Mouse (Mus musculus): ENCODE measurements around the gene Ptprn2.

Ptprn2 gene

DNA sequence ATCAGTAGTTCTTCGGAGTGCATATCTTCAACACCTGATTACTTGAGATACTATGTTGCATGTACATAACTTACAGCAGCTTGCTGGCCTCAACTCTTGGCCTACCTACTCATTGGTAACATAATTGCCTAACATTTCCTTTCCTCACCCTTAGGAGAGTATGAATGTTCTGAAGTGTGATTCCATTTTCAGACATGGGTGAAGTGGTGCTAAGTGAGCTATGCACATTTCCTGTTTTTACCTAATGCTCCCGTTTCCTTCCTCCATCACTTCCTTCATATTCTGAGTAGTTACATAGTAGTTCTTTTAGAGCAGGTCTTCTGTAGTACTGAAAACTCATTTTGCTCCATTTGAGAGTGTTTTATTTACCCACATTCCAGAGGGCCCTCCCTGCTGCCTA lies 334.3 kb downstream of the Ptprn2 start:
- WGBS: 82% methylated on average over 2 of the region's 2 CpGs

- WGBS: 81% methylated on average over 3 of the region's 3 CpGs
Observed at GRCm38 (mm10) chr12:116823341-116823740, 337.8 kb downstream of the Ptprn2 start.

DNA sequence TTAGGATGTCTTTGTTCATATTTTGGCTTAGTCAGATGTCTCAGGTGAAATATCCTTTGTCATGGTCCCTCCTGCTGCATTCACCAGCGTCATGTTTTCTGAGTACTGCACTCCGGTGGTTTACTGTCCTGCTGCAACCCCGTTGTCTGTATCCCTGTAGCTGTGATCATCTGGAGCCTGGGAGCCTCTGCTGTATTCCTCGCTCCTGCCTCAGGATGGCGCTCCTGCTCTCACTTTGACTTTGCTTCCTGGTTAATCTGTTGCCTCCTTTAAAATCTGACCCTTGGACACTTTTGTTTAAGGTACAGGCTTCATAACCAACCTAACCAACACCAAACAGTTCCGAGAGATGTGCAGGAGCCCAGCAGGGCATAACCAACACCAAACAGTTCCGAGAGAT lies 342.2 kb downstream of the Ptprn2 start:
- 50% methylated on average over 7 of the region's 7 CpGs for whole genome bisulfite sequencing

- WGBS: 73% methylated on average over 3 of the region's 3 CpGs
Observed at GRCm38 (mm10) chr12:116838611-116839192, 353.2 kb downstream of the Ptprn2 start.

DNA sequence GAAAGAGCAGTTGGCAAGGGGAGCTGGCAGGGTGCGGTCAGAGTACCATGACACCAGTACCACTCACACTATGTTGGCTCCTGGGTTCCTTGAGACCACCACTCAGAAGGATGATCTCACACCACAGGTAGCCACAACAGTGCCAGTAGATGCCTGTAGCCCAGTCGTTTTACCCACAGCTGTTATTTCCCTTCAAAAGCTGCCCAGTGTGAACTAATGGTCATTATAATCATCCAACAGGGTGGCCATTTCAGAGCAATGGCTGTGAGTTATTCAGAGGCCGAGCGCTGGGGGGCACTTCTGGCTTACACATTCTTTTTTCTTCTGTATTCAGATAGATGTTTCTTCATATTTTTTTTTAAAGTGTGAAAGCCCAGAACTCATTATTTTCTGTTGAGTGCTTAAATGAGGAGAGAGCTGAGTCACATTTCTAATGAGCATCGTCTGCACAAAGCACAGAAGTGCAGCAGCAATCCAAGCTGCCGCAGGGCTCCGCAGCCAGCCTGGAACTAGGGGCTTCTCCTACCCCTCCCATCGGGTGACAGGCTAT lies 357.3 kb downstream of the Ptprn2 start:
- WGBS: 37% methylated on average over 8 of the region's 8 CpGs

GRCm38 (mm10) chr12:116847021-116847420 lies 361.5 kb downstream of the Ptprn2 start:
- 67% methylated on average over 4 of the region's 4 CpGs for WGBS

GRCm38 (mm10) chr12:116856307-116856706 lies 370.8 kb downstream of the Ptprn2 start:
- 49% methylated on average over 7 of the region's 7 CpGs for WGBS

DNA sequence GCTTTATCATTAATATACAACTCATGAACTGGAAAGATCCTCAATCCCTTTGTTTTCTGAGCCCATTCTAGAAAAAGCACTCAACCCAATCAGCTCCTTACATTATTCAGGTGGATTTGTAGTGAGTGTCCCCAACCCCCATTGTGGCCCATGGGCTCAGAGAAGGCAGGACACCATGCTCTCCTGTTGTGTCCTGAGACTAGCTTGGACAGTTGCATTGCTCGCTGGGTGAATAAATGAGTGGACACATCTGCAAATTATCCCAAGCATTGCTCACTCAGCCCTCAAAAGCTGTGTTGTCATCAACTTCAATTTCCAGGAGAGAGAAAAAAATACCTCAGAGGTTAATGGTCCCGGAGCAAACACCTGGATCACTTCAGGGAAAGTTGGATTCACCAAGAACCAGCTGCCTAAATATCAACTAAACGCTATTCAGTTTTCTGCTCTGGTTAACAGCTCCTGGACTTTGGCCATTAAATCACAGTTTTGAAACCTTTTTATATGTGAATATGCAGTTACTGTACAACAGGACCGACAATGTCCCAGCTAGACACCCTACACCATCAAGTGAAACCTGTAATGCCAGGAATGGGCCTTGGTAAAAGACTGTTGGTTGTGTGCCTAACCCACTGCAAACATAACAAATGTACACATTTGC lies 376.0 kb downstream of the Ptprn2 start:
- WGBS: 88% methylated on average over 4 of the region's 4 CpGs

DNA sequence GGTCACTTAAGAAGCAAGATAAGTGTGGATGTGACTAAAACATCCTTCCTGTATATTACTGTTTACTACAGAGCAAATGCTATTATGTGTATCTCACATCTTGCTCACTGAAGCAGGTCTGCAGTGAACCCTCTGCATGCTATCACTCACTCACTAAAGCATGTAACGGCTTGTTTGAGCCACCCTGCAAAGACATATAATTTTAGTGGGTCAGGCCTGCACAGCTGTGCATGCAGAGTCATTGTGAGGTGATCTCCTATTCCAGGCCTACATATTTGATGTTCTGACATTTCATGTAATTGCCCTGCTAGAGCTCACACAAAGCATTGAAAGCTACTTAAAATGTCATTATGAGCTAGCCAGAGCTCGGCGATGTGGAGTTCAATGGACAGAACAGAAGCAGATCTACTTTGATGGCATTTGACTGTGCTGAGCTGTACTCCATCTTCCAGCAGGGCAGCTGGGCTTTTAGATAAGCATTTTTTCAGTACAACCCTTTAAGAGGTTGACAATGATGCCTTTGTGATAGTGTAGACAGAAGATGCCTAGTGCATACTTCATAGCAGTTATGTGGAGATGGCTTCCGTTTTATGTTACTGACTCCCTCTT lies 377.9 kb downstream of the Ptprn2 start:
- WGBS: 77% methylated on average over 4 of the region's 4 CpGs

- 89% methylated on average over 1 of the region's 1 CpGs for WGBS
Observed at GRCm38 (mm10) chr12:116873866-116874585, 388.5 kb downstream of the Ptprn2 start.

DNA sequence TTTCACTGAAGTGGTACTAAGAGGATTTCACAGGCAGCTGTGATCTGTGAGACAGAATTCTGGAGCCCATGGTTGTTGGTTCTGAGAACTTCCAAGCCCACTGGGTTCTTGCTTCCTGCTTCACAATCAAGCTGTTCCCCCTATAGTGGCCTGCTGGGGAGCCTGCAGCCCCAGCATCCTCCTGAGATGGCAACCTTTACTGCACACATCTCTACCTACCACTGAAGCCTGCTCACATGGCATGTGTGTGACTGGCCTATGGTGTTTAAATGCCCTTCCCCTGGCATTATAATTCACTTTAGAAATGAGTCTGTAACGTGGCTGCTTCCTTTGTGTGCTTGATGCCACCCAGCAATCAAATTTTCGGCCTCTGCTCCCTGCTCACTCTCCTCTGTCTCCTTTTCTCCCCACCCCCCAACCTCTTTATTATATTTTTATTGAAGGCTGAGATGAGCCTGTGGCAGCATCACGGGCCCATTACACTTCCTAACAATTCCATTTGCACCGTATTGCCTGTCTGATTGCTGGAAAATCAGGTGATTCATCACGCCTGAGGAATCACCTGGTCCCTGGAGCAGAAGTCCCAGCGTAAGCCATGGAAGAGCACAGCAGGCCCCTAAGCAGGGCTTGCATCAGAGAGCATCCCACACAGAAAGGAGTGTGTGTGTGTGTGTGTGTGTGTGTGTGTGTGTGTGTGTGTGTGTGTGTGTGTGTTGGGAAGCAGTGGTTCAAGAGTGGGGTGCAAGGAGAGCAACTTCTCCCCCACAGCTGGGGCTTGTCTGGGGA lies 402.2 kb downstream of the Ptprn2 start:
- WGBS: 73% methylated on average over 6 of the region's 6 CpGs

DNA sequence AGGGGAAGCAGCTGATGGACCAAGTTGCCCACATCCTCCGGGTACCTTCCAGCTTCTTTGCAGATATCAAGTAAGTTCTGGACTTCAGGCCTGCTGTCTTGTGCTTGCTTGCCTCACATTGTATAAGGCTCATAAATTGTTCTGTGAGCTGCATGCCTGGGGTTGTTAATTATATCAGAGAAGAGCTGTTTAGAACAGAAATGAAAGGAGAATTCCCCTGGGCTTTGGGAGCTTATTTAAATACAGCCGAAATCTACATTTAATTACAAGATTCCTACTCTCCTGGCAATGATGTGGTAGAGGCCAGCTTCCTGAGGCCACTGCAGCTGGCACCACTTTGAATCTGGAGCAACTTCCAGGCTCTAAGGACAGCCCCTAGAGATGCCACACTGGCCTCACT lies 403.3 kb downstream of the Ptprn2 start:
- 51% methylated on average over 2 of the region's 2 CpGs for WGBS

DNA sequence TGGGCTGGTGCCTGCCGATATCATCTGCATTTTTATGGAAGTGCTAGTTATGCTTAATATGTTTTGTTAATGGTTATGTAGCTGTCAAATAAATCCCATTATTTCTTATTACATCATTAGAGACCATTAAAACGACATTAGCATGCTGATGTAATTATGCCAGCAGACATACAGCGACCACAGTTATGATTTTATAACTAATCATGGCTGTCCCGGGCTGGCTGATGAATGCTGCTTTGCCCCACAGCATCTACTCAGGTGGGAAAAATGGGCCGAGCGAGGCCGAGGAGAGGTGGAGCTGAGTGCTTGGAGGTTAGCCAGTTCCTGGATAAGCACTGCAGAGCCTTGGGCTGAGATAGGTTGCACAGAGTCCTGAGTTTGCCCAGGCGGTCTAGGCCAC lies 407.1 kb downstream of the Ptprn2 start:
- 90% methylated on average over 8 of the region's 8 CpGs for WGBS

- 57% methylated on average over 2 of the region's 2 CpGs for WGBS
Observed at GRCm38 (mm10) chr12:116896651-116897050, 411.1 kb downstream of the Ptprn2 start.

DNA sequence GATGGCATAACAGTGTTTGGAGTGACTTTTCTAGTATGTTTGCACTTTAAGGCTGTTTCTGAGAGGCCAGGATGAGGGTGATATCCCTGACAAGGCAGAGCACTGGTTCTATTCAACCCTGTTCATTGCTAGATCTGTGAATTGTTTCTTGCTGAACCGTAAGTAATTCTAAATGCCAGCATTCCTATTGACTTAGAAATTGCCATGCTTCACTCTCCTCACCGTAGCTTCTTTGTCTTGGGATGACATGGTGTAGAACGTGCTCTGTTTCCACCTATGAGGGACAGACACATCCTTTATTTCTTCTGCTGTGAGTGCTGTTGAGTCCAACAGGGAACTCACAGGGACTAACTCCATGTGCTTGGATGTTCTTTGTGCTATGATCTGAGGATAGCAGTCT lies 416.3 kb downstream of the Ptprn2 start:
- WGBS: 66% methylated on average over 3 of the region's 3 CpGs

- 38% methylated on average over 1 of the region's 1 CpGs for WGBS
Observed at GRCm38 (mm10) chr12:116907424-116907823, 421.9 kb downstream of the Ptprn2 start.

GRCm38 (mm10) chr12:116908668-116909067 lies 423.1 kb downstream of the Ptprn2 start:
- 14% methylated on average over 2 of the region's 2 CpGs for WGBS

DNA sequence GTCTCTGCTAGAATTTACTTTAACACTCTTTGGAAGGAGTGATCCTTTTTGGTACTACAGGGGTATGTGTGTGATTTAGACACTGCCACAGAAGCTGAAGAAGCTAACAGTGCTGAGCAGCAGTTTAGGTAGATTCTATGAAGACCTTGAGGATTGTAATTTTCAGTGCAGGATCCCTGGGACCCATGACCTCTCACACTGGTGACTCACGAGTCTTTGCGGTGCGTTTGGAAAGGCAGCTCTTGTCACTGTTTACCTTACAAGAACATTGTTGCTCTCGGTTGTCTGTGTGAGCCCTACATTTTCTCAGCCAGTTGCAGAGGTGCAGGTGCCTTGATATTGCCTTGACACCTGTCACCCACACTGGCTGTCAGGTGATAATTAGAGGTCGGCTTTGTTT lies 431.3 kb downstream of the Ptprn2 start:
- WGBS: 88% methylated on average over 5 of the region's 5 CpGs

GRCm38 (mm10) chr12:116919185-116919584 lies 433.7 kb downstream of the Ptprn2 start:
- WGBS: 70% methylated on average over 6 of the region's 6 CpGs

DNA sequence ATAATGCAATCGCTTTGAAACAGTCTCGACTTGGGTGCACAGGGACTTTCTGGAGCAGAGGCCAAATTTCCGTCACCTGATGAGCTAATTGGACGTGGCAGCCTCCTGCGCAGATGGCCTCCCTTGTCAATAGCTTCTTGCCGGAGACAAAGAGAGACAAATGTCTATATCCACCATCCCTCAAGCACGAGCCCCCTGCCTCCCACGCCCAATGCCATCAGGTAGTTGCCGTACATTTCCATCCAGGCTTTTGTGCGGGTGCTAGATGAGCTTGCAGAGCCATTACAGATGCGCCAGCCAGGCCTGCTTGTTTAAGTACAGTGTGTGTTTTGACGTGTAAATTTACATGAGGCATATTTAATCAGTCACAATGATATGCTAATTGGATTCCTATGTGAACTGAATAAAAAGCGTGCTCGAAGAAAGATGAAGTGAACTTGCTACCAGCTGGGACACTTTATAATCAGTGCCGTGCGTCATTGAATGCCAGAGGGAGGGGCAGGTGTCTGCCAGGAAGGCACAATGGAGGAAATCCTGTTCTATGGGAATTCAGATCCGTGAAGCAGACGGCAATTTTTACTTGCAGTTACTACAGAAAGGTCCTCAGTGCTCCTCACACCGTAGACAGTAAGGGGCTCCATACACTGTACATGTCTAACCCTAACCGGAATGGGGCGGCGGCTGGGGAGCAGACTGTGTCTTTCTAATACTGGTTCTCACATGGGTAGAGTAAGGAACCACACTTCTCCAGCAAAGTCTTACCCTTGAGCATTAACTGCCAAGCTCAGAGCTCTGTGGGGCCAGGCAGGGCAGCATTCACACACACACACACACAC lies 434.4 kb downstream of the Ptprn2 start:
- 38% methylated on average over 22 of the region's 22 CpGs for WGBS

DNA sequence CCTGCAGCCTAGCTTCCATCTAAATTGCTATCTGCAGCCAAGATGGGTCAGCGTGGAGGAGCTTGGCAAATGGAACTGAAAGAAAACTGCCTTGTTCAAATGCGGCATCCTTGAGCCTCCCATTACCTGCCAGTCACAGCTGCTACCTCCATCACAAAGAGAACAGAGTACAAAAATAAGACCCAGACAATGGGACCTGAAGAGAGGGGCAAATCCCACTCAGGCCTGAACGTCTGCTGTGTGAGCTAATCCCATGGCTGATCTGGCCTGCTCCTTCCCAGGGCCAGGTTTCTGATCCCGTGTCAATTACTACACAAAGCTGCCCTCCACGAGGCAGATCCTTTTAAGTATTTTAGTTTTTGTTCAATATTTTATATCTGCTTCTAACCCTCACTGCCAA lies 441.6 kb downstream of the Ptprn2 start:
- WGBS: 52% methylated on average over 5 of the region's 5 CpGs

Data from cerebral cortex, adult 2 months (tissue).